Mouse (Mus musculus) heart, adult 8-10 months (tissue): ENCODE data around the gene Ptprb. TPM values are rescaled to one million over a fixed set of nuclear protein-coding genes. Genes with fewer than 3 reads are reported as not detected.

Experiments
- DNase-seq: peaks from one replicate; pipeline ENCODE4 v3.0.0; 2022; ENCODE audit warnings: low spot score
- total RNA-seq, 4 experiments: library from RNA; stranded (reverse); gene quantifications; 2 replicates each; pipeline ENCODE4 v1.2.4; 2022

Ptprb gene
- total RNA-seq, 4 experiments from 2014 or later = 49.9 to 68.0 (median 60.9) TPM

DNA sequence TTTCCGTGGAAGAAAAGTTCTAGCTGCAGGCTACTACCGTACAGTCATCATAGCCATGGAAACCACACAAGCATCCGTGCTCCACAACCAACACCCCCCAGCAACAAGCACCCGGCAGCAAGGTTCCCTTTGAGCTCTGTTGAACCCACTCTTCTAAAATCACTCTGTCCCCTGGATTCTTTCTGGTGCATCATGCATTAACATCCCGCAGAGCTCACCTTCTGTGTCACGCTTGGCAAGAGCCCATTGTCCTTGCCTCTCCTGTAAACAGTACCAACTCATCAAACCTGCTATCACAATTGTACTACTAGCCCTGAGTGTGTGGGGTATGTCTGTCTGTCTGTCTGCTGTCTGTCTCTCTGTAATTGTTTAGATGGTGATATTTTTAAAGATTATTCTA is 98.8 kb downstream of the Ptprb start:
- DNase-seq = no peak

DNA sequence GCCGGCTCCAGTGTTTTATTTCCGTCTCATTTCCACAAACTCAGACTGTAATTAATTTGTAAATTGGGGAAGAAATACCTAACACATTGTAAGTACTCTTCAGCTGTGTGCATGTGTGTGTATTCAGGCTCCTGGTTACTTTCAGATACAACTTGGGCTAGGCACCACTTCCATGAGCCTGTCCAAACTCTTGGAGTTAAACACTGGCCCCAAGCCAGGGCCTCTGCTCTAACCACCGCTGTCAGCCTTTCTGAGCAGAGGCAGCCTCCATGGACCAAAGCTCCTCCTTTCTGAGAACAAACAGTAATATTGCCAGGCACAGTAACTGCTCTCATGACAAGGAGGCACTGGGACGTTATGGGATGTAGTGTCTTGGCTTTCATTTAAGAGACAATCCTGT is 101.5 kb downstream of the Ptprb start:
- DNase-seq = no peak

DNA sequence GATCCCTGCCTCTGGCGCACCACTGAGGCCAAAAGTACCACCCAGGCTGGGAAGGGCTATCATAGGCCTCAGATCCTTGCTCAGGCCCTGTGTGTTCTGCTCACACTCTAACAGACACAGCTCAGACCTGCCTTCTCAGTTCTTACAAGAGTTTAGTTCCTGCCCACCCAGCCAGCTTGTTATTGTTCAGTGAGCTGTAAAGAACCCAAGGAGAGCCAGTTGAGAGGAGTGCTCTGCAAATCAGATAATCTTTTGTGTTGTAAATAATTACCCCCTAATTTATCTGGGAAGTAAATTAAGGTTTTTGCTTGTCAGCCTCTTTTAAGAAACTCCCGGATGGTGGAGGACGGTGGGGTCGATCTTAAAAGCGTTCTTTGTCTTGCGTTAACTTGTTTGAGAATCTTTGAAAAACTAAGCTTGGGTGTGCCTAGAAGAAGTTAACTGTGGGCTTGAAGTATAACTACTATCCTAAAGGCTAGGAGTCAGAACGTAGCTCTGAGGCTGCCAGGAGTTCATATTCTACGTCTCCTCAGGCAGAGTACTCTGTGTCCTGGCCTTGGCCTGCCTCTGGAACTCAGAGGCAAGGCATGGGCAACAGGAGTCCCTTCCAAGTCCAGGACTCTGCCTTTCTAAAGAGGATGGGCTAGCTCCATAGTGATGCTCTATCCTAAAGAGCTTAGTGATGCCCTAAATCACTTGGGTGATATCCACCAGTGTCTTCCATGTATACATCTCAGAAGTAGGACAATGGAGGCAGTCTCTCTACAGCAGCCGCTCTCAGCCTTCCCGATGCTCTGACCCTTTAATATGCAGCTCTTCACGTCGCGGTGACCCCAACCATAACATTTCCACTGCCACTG is 107.7 kb downstream of the Ptprb start:
- no peak for DNase-seq

DNA sequence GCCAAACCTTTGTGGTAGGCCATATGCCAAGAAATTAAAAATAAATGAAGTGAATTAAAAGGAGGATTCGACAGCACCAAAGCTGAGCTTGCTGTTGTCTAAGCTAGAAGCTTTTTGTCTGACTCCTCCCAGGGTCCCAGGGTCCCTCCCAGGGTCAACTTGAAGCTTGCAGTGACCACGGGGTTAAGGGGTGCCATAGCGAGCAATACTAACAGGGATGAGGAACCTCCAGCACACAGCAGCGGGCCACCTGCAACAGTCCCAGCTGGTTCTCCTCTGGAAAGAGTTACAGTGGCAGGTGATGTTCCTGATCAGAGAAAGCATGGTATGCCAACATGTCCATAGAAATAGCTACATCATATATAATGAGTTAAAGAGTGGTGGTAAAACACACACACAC is 109.1 kb downstream of the Ptprb start:
- DNase-seq = no peak

DNA sequence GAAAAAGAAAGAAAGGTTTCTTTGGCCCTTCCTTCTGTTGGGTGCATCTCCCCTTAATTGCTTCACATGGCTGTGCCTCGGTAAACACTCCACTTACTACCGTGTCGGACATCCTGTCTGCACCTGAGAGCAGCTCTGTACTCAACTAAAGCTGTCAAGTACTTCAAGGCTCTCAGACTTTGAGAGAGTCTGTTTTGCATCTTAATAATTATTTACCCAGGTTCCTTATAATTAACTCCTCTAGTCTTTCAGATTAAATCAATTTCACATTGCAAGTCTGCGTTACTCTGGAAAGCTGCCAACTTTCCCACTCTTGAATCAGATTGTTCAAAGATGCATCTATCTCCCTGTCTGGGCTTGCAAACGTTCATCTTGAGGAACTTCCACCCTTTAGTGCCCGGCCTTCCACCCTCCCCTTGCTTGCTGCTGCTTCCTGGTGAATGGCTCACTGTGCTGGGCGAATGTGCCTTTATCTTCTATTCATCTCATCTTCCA is 111.1 kb downstream of the Ptprb start:
- DNase-seq = no peak

DNA sequence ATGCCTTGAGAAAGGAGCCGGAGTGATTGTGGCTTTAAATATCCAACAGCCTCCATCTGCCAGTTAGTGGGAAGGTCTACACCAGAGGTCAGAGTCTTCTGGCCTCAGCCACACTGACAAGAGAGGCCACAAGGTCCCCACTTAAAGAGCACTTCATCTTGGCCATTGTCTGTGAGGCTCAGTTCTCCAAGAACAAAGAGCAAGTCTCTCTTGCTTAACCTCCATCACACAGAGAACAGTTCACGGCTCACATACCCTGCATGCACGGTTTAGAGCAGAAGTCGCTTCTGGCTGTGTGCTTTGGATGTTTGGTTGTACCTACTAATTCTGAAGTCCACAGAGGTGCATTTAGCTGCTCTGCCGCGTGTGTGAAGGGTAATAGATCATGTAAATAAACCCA is 113.5 kb downstream of the Ptprb start:
- no peak for DNase-seq

DNA sequence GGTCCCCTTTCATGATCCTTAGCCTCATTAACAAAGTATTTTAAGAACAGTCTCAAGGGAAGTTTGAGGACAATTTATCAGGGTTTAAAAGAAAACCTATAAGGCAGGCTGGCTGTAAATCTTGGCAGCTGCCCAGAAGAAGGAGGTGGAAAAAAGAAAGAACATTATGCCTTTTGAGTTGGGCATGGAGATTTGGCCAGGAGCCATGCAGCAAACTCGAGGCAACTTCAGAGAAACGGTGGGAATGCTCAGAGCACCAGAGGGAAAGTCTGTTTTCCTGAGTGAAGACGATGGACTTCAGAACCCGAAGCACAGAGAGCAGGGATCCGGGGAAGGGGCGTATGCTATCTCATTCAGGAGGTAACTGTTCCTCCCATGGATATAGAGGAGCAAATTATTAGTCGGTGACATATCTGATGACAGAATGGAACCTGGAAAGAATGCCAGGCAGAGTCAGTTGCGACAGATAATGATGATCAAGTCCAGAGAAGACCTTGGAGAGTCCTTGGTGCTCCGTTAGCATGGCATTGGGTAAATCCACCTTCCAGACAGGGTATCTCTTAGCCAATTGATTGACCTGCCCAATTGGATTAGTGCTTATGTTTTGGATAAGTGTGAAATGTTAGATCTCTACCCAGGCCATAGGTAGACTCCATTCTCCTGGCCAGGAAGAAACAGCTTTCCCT is 118.6 kb downstream of the Ptprb start:
- DNase-seq = no peak

DNA sequence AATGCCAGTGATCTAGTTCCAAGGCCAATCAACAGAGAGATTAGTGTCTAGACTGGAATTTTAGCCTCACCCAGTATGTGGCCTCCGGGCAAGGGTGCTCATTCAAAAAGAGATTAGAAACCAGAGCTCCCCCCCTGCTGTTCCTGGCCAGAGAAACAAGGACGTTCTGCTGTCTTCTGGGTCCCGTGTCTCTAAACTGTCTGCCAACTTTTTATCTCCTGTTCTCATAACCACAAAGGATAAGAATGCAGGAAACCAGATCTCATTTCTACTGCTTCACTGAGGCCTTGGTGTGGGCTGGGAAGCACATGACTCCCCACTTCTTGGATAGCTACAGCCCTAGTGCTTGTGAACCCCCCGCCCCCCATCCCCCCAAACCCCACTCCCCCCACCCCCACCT is 119.3 kb downstream of the Ptprb start:
- peak; percentile 9 for DNase-seq

DNA sequence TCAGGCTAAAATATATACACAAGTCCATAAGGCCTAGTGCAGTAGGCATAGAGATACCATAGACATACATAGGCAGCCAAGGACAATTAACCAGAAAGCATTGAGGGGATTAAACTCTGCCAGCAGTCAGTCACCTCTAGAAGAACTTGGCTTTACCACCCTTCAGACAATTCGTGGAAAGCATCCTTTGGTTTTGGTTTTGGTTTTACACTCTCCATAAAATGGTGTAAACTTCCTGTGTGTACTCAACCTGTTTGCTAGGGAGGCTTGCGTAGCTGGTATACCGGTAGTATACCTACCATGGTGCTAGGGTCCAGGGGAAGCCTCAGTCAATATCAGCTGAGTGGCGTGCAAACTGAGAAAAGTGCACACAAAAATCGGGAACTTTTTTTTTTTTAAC is 121.0 kb downstream of the Ptprb start:
- no peak for DNase-seq

DNA sequence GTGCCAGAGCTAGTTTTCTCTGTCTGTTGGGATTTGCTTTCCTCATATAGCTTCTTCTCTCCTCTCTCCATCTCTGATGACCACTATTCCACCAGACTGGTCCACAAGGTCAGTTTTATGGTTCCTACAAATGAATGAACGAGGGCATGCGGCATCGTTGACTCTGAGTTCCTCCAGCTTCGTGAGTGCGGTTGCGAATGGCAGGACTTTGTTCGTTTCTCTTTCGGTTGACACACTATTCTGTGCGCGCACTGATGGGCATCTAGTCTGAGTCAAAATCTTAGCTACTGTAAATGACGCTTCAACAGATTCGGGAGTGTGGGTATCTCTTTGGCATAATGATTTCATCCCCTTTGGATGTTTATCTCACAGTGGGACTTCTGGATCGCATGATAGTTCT is 121.6 kb downstream of the Ptprb start:
- no peak for DNase-seq

DNA sequence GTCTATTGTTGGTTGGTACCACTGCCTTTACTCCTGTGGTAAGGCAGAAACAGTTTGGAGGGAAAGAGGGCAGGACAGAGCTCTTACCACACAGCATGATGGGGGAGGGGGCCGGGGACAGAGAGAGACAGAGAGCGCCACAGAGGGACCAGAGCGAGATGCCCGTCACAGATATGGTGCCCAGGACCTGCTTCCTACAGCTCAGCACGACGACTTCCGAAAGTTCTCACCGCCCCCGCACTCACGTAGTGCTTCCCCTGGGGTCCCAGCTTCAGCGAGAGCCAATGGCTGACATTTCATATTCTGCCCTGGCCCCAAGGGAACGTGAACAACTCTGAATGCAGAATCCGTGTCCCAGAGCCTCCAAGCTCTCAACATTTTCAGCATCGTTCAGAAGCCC is 122.2 kb downstream of the Ptprb start:
- no peak for DNase-seq

DNA sequence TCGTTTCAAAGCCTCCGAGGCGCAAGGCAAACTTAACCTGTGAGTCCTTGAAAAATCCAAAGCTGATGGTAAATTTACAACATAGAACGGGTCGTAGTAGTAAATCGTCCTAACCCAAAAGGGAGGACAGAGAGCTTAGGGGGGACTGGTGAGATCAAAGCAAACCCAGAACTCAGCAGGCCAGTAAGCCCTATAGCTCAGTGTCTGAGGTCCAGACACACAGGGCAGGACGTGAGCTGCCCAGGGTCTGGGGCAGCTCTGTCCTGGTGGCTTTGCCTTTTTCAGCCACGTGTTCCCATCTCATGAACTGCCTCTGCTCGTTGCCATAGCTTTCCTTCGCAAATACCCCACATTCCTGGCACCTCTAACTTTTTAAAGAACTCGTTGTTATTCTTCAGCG is 122.7 kb downstream of the Ptprb start:
- DNase-seq = no peak

DNA sequence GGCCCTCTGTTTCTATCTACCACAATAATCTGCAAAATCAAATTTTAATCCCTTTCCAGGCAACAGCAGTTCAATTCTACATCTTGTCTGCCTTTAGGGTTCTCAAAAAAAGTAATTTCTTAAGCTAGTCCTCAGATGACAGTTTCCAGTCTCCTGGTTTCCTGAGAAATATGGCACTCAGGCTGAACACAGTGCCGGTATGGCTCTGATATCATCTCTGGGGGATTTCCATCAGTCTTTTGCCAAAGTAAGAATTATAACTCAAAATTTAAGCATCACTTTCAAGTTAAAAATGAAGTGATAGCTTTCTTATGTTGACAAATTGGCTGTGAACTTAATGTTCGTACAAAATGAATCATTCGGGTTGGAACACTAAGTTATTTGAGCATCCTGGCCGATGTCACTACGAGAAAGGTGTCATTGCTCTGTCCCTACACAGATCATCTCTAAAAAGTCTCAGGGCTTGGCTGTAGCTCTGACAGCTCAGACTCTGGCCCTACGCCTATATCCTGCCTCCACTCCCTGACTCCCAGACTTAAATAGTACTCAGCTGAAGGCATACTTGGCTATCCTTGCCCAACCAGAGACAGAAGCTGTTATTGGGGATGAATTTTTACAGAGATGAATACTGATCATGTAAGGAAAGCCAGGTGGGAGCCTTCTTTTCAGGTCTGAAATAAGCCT is 127.6 kb downstream of the Ptprb start:
- DNase-seq = no peak

DNA sequence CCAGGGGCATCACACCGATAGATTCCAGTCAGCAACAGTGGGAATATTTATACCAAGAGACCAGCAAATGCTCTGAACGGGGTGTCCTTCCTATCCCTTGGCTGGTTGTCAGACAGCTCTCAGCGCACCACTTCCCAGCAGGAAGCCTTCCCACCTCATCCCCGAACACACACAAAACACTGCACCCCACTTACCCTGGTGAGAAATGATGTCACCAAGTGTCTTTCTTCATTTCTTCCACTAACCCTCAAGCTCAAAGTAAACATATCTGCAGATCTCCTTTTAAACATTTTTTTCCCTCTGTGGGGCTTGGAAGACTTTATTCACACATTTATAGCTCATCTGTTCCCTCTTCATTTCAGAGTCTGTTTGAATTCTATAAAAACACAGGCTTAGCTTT is 128.4 kb downstream of the Ptprb start:
- no peak for DNase-seq

DNA sequence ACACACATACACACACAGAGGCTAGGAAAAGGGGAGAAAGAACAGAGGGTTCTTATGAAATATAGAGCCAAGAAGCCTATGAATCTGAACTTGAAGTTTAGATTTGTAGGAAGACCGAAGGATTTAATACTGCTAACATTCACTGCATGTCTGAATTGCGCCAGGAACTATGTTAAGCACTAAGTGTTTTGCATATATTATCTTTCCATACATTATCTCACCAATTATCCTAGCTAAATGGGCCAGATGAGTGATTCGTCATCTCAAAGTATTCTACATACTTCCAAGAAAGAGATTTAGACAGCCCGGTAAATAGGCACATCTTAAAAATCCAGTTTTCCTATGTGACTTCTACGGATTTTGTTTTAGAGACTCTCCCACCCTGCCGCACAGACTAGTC is 129.7 kb downstream of the Ptprb start:
- no peak for DNase-seq

DNA sequence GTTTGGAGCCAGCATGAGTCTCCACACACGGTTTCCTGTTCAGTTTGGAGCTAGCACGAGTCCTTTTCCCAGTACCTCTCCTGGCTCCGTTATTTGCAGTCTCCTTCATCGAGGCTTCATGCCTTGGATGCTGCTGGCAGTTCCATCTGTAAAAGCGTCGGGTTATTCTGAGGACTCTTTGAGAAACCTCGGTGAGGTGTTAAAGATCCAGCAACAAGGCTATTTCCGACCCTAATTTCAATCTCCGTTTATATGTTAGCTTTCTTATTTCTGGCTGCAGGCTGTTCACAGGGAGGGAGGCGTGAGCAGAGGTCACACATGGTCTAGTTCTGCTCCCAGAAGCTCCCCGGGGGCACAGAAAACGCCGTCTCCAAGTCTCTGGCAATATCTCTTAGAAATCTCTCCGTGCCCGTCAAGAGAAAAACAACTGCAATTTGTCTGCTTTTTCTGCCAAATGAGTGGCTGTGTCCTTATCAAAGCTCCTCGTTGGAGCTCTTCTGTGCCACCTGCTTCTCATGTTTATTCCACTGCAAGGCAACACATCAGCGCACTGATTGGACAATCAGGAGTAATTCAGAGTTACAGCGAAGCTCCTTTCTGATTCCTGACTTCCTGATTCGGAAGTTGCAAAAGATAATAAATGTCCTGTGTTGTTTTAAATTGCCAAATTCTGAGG is 132.5 kb downstream of the Ptprb start:
- no peak for DNase-seq

DNA sequence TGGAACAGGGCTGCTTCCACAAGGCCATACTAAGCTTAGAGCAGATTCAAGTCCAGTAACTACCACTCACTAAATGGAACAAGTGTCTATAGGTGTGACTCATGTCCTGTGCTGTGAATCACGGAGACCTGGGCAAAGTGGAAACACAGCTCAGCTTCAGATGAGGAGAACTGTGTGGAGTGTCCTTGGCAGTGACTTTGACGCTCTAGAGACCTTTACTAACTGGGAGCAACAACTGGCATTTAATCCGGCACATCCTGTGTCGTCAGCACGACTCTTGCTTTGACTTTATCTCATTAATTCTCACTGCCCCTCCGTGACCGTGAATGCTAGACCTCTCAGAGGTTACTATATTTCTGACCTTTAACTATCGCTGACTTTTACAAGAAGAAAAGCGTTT is 135.5 kb downstream of the Ptprb start:
- no peak for DNase-seq

DNA sequence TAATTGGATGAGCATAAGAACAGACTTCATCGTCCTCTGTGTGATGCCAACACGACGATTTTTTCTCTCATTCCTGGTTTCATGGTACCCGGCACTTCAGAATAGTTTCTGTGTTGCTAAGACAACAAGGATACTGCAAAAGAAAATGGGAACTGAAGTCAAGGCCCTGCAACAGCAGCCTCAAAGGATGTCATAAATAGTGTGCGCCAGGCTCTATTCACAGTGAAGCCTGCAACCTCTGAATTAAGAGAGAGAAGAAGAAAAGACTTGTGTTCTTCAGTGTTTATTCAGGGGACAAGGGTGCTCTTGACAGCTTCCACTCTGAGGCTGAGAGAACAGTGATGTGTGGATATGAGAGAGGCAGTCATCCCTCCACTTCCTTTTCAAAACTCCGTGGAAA is 140.8 kb downstream of the Ptprb start:
- DNase-seq = no peak

DNA sequence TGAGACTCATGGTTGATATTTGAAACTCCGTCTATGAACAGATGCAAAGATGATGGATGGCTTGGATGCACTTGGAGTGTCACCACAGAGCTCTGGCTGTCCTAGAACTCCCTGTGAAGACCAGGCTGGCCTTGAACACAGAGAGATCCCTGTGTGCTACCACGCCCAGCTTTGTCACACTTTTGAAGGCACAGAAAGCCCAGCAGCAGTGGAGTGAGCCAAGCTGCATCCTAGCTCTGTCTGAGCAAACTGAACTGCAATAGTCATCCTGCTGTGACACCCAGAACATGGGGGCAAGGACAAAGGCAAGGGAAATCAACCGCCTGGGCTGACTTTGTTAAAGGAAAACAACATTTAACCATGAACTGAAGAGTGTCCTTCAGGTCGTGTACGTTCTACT is 141.4 kb downstream of the Ptprb start:
- no peak for DNase-seq

DNA sequence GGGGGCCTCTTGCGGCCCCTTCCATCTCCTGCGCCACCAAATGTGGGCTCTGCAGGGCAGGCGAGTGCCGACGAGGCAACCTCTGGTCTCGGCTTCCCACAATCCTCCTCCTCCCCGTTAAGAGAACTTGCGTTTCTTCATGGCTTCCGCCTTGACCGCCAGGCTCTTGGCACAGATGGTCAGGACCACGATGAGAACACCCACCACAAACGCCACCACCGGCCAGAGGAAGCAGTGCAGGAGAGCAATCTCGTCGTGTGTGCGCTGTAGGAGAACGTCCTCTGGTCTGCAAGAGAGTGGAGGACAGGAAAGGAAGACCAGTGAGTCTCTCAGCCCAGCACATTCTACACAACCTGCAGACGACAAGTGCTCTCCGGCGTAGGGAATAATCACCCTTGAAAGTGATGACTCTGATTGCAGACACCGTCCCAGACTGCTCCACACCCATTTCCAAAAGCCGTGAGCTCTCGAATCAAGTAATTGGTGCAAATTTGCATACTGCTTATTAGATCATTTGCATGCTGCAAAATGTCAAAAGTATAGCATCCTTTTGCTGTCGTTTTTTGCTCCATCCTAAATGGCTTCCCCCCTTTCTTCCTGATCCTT is 142.9 kb downstream of the Ptprb start:
- no peak for DNase-seq

DNA sequence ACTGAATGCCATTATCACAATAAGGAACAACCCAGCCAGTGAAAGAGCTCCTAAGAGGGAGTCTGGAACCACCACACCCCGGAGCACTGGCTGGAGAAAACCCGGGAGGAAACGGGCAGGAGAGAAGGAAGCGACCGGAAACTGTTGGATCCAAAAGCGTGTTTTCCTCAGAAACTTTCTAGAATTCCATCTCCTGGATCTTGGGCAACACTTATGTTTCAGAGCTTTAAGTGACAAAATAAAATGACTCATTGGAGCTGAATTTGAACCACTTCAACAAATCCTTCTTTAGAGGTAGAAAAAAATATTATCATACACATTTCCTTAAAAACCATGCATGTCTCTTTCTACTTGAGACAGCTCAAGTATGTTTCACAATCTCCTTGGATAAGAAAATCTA is 145.7 kb downstream of the Ptprb start:
- DNase-seq = no peak

DNA sequence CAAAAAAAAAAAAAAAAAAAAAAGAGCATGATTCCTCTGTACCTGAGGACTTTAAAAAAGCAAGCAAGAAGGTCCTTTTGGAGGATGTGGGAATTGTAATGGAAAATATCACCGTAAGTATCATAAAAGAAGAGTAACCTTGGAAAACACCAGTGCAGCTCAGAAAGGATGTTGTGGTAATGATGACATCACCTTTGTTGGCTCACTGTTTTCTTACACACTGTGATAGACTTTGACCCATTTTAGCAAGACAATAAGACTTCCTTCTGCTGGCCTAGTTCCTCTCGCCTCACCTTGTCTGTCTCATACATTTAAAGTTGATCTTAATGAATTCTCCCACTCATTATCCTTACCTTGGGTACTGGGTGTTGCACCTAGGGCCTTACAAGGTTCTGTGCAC is 147.2 kb downstream of the Ptprb start:
- DNase-seq = no peak
